ENCODE assay signal across 27 mouse cellular contexts in genomic region chr1:88568447-88569053, GRCm38 (mm10). TPM values are rescaled to one million over a fixed set of nuclear protein-coding genes. Genes with fewer than 3 reads are reported as not detected.
DNase-seq lines count a peak whose midpoint lies in the region; ATAC-seq lines count a peak whose summit lies in the region.
"Had no signal": no experiment of that assay in that cellular context is flagged by ENCODE, and none has a peak within 500 bp of the region (broad histone marks: within the 10 kb centered on the region; RNA-seq: fewer than 3 reads in every experiment).

No protein-coding gene starts in this region.

- no peaks in the 10 kb centered on the region for H3K36me3 ChIP-seq in hindbrain, embryonic 11.5 days (ENCODE audit: control insufficient read depth, insufficient read depth, low read length)
- H3K36me3 ChIP-seq in hindbrain, embryonic 16.5 days (ENCODE audit: control insufficient read depth, insufficient read depth, low read length), result no peaks in the 10 kb centered on the region
- 0 out of 2 replicates have a peak, but pooled peaks cover 3% of the 10 kb centered on the region for H3K36me3 ChIP-seq in embryonic facial prominence, embryonic 10.5 days (replicated peaks)
- H3K36me3 ChIP-seq in forebrain, embryonic 16.5 days (ENCODE audit: control insufficient read depth, insufficient read depth), result no peaks in the 10 kb centered on the region
- H3K36me3 ChIP-seq in midbrain, embryonic 14.5 days (ENCODE audit: control insufficient read depth, insufficient read depth, low read length), result no peaks in the 10 kb centered on the region
- H3K36me3 ChIP-seq: embryonic facial prominence, embryonic 12.5 days; hindbrain, embryonic 15.5 days; intestine, embryonic 15.5 days; liver, embryonic 12.5 days had no signal

- no peaks in the 10 kb centered on the region for H3K4me1 ChIP-seq in hindbrain, embryonic 11.5 days (replicated peaks; ENCODE audit: control insufficient read depth, insufficient read depth, low read length)
- H3K4me1 ChIP-seq in hindbrain, embryonic 16.5 days (ENCODE audit: control insufficient read depth, insufficient read depth, low read depth, low read length), result no peaks in the 10 kb centered on the region
- no peaks in the 10 kb centered on the region; the same call in 1 of the 2 replicates for H3K4me1 ChIP-seq in embryonic facial prominence, embryonic 10.5 days
- H3K4me1 ChIP-seq in forebrain, embryonic 16.5 days (replicated peaks; ENCODE audit: control insufficient read depth, insufficient read depth, low read length), result peaks cover 4% of the 10 kb centered on the region; the same call in 1 of the 2 replicates
- H3K4me1 ChIP-seq in midbrain, embryonic 14.5 days (ENCODE audit: control insufficient read depth, insufficient read depth, low read length), result peaks cover 9% of the 10 kb centered on the region
- H3K4me1 ChIP-seq: embryonic facial prominence, embryonic 12.5 days; hindbrain, embryonic 15.5 days; intestine, embryonic 15.5 days had no signal

- no peak overlapping the region for H3K4me2 ChIP-seq in hindbrain, embryonic 11.5 days (replicated peaks; ENCODE audit: low read depth, low read length)
- no peak overlapping the region for H3K4me2 ChIP-seq in hindbrain, embryonic 16.5 days (ENCODE audit: low read length)
- no peak overlapping the region for H3K4me2 ChIP-seq in forebrain, embryonic 16.5 days (ENCODE audit: low read length)
- H3K4me2 ChIP-seq in midbrain, embryonic 14.5 days (ENCODE audit: low read length), result peak overlapping the region; percentile 16; the same call in 1 of the 2 replicates
- H3K4me2 ChIP-seq: embryonic facial prominence, embryonic 12.5 days; hindbrain, embryonic 15.5 days; intestine, embryonic 15.5 days; liver, embryonic 12.5 days had no signal

- H3K9ac ChIP-seq in hindbrain, embryonic 11.5 days (ENCODE audit: low read depth, low read length), result no peak overlapping the region
- no peak overlapping the region for H3K9ac ChIP-seq in hindbrain, embryonic 16.5 days (ENCODE audit: low read depth, low read length)
- no peak overlapping the region for H3K9ac ChIP-seq in forebrain, embryonic 16.5 days (replicated peaks; ENCODE audit: low read depth, low read length)
- no peak overlapping the region for H3K9ac ChIP-seq in midbrain, embryonic 14.5 days (replicated peaks; ENCODE audit: low read length)
- H3K9ac ChIP-seq: embryonic facial prominence, embryonic 12.5 days; hindbrain, embryonic 15.5 days; intestine, embryonic 15.5 days; liver, embryonic 12.5 days; liver, postnatal 0 days had no signal

- H3K9me3 ChIP-seq in hindbrain, embryonic 11.5 days (ENCODE audit: control insufficient read depth, low read length), result no peaks in the 10 kb centered on the region
- H3K9me3 ChIP-seq in hindbrain, embryonic 16.5 days (ENCODE audit: control insufficient read depth, low read length), result no peaks in the 10 kb centered on the region
- H3K9me3 ChIP-seq in embryonic facial prominence, embryonic 10.5 days, result peaks cover 7% of the 10 kb centered on the region; the same call in 1 of the 2 replicates
- no peaks in the 10 kb centered on the region for H3K9me3 ChIP-seq in forebrain, embryonic 16.5 days (ENCODE audit: control insufficient read depth, low read length)
- no peaks in the 10 kb centered on the region for H3K9me3 ChIP-seq in midbrain, embryonic 14.5 days (ENCODE audit: control insufficient read depth, low read length)
- H3K9me3 ChIP-seq: hindbrain, embryonic 15.5 days; intestine, embryonic 15.5 days had no signal

- 67% methylated on average over 6 of the region's 6 CpGs for WGBS in hindbrain, embryonic 11.5 days
- 59% methylated on average over 6 of the region's 6 CpGs for WGBS in hindbrain, embryonic 16.5 days
- 80% methylated on average over 6 of the region's 6 CpGs for WGBS in embryonic facial prominence, embryonic 10.5 days
- WGBS in forebrain, embryonic 16.5 days, result 51% methylated on average over 6 of the region's 6 CpGs
- WGBS in midbrain, embryonic 14.5 days, result 46% methylated on average over 6 of the region's 6 CpGs

- no peak overlapping the region for H3K4me3 ChIP-seq in hindbrain, embryonic 11.5 days (ENCODE audit: low read depth, low read length)
- H3K4me3 ChIP-seq in hindbrain, embryonic 16.5 days (ENCODE audit: low read length), result no peak overlapping the region
- H3K4me3 ChIP-seq in embryonic facial prominence, embryonic 10.5 days, result no peak overlapping the region
- no peak overlapping the region for H3K4me3 ChIP-seq in forebrain, embryonic 16.5 days (replicated peaks; ENCODE audit: low read length)
- H3K4me3 ChIP-seq in midbrain, embryonic 14.5 days (replicated peaks; ENCODE audit: low read depth, low read length), result no peak overlapping the region
- H3K4me3 ChIP-seq: embryonic facial prominence, embryonic 12.5 days; hindbrain, embryonic 15.5 days; intestine, embryonic 15.5 days; liver, embryonic 12.5 days had no signal

- peak overlapping the region; percentile 6; the same call in 1 of the 2 replicates for H3K27ac ChIP-seq in hindbrain, embryonic 11.5 days (ENCODE audit: low read depth, low read length)
- H3K27ac ChIP-seq in hindbrain, embryonic 16.5 days (ENCODE audit: low read depth, low read length), result no peak overlapping the region
- 0 out of 2 replicates have a peak overlapping the region, but pooled peaks have one; percentile 26 for H3K27ac ChIP-seq in embryonic facial prominence, embryonic 10.5 days (replicated peaks)
- H3K27ac ChIP-seq in forebrain, embryonic 16.5 days (ENCODE audit: low read length), result no peak overlapping the region
- H3K27ac ChIP-seq in midbrain, embryonic 14.5 days (replicated peaks; ENCODE audit: low read depth, low read length), result peak overlapping the region; percentile 80
- H3K27ac ChIP-seq: embryonic facial prominence, embryonic 12.5 days; hindbrain, embryonic 15.5 days; intestine, embryonic 15.5 days; kidney, postnatal 0 days; liver, embryonic 12.5 days had no signal

- DNase-seq in hindbrain, embryonic 11.5 days (ENCODE audit: low spot score), result peak; percentile 18
- DNase-seq in embryonic facial prominence, embryonic 10.5 days (ENCODE audit: low spot score), result no peak
- peak; percentile 73 for DNase-seq in midbrain, embryonic 14.5 days
- no peak for DNase-seq in ovary, adult 18-20 months (ENCODE audit: low spot score)
- no peak for DNase-seq in right cerebral cortex, postnatal 4 days
- DNase-seq: adrenal gland, postnatal 25 days; B cell, adult 2 months; cerebellum, adult 2 months; cerebellum, postnatal 14 days; heart, postnatal 14 days; kidney, adult 8-10 months; kidney, postnatal 4 days; left cerebral cortex, postnatal 4 days; liver, postnatal 0 days; lung, postnatal 36 days; right cerebral cortex, adult 18-20 months; thymus, adult 2 months; thymus, postnatal 36 days had no signal

- no peaks in the 10 kb centered on the region for H3K27me3 ChIP-seq in hindbrain, embryonic 11.5 days (ENCODE audit: control insufficient read depth, insufficient read depth, low read length)
- no peaks in the 10 kb centered on the region for H3K27me3 ChIP-seq in hindbrain, embryonic 16.5 days (replicated peaks; ENCODE audit: control insufficient read depth, insufficient read depth, low read length)
- no peaks in the 10 kb centered on the region for H3K27me3 ChIP-seq in embryonic facial prominence, embryonic 10.5 days (replicated peaks; ENCODE audit: low read depth, poor library complexity, severe bottlenecking)
- no peaks in the 10 kb centered on the region for H3K27me3 ChIP-seq in forebrain, embryonic 16.5 days (replicated peaks; ENCODE audit: control insufficient read depth, insufficient read depth, low read length)
- H3K27me3 ChIP-seq in midbrain, embryonic 14.5 days (ENCODE audit: control insufficient read depth, insufficient read depth, low read length), result no peaks in the 10 kb centered on the region
- H3K27me3 ChIP-seq: embryonic facial prominence, embryonic 12.5 days; hindbrain, embryonic 15.5 days; intestine, embryonic 15.5 days; liver, embryonic 12.5 days had no signal

- no peak for ATAC-seq in hindbrain, embryonic 11.5 days (ENCODE audit: low FRiP score)
- no peak for ATAC-seq in hindbrain, embryonic 16.5 days
- peak; percentile 31; the same call in 1 of the 2 replicates for ATAC-seq in forebrain, embryonic 16.5 days
- peak; percentile 71 for ATAC-seq in midbrain, embryonic 14.5 days (ENCODE audit: low FRiP score, low TSS enrichment)
- ATAC-seq: intestine, embryonic 15.5 days; liver, embryonic 12.5 days; liver, postnatal 0 days had no signal

RNA-seq across cellular contexts. Expression of gene Glrp1, which starts 58.7 kb away (rescaled TPM):
- polyA plus RNA-seq in hindbrain, embryonic 11.5 days (2014; fragmentation: Nextera tagmentation; extraction: Ambion mirVana), result not detected in 2 replicates
- polyA plus RNA-seq in hindbrain, embryonic 16.5 days (2015; fragmentation: Nextera tagmentation; extraction: Ambion mirVana), result not detected in 2 replicates
- polyA plus RNA-seq in embryonic facial prominence, embryonic 10.5 days (2016; fragmentation: Nextera tagmentation; extraction: Ambion mirVana), result 0.12 TPM in 1 of 2 replicates, not detected in the other
- not detected in 2 replicates for polyA plus RNA-seq in forebrain, embryonic 16.5 days (2015; fragmentation: Nextera tagmentation; extraction: Ambion mirVana)
- polyA plus RNA-seq in midbrain, embryonic 14.5 days (2014; fragmentation: Nextera tagmentation; extraction: Ambion mirVana), result not detected in 2 replicates
- polyA plus RNA-seq: embryonic facial prominence, embryonic 12.5 days; hindbrain, embryonic 15.5 days; intestine, embryonic 15.5 days; limb, embryonic 14.5 days; liver, embryonic 12.5 days; neural tube, embryonic 14.5 days had no signal

Comparison
In these comparisons a context has a peak if more than half of its experiments do, and no peak if none do; other contexts are left out.
1. H3K27ac ChIP-seq: peak in hindbrain, embryonic 11.5 days (single experiment), embryonic facial prominence, embryonic 10.5 days (single experiment) and midbrain, embryonic 14.5 days (single experiment); none in hindbrain, embryonic 16.5 days (single experiment) and forebrain, embryonic 16.5 days (single experiment).
2. ATAC-seq: peak in forebrain, embryonic 16.5 days (single experiment) and midbrain, embryonic 14.5 days (single experiment); none in hindbrain, embryonic 11.5 days (single experiment) and hindbrain, embryonic 16.5 days (single experiment).
3. DNase-seq: peak in hindbrain, embryonic 11.5 days (single experiment) and midbrain, embryonic 14.5 days (single experiment); none in embryonic facial prominence, embryonic 10.5 days (single experiment), ovary, adult 18-20 months (single experiment) and right cerebral cortex, postnatal 4 days (single experiment).